Mouse (Mus musculus): Measurements from ENCODE around the gene Sele.
"Not testable (repeated sequence)": the region's sequence is repeated elsewhere in the genome, so short reads cannot be mapped to it uniquely, and the experiment has no call there.

Gene Sele

GRCm38 (mm10) chr1:164047934-164048333 lies at the start of gene Sele:
Gene Sele (plus strand): TSS chr1:164048234.
- no peak for DNase-seq (ENCODE audit: low spot score in 2 of 2)

- no peak for DNase-seq (ENCODE audit: low spot score in 2 of 2)
These were observed 46.1 kb upstream of the Sele start for GRCm38 (mm10) chr1:164001831-164002452.

GRCm38 (mm10) chr1:164004311-164004710 lies 43.7 kb upstream of the Sele start:
- DNase-seq (ENCODE audit: low spot score in 2 of 2) = no peak

- no peak for DNase-seq (ENCODE audit: low spot score in 2 of 2)
These were observed 38.8 kb upstream of the Sele start for GRCm38 (mm10) chr1:164009235-164009634.

- no peak for DNase-seq (ENCODE audit: low spot score in 2 of 2)
These were observed 33.4 kb upstream of the Sele start for GRCm38 (mm10) chr1:164014616-164015015.

GRCm38 (mm10) chr1:164018221-164018896 lies 29.7 kb upstream of the Sele start:
- no peak for DNase-seq (ENCODE audit: low spot score in 2 of 2)

GRCm38 (mm10) chr1:164019789-164020188 lies 28.2 kb upstream of the Sele start:
- no peak for DNase-seq (ENCODE audit: low spot score in 2 of 2)

GRCm38 (mm10) chr1:164020746-164021145 lies 27.3 kb upstream of the Sele start:
- not testable (repeated sequence) for DNase-seq (ENCODE audit: low spot score in 2 of 2)

- DNase-seq (ENCODE audit: low spot score in 2 of 2) = not testable (repeated sequence)
These were observed 25.9 kb upstream of the Sele start for GRCm38 (mm10) chr1:164022106-164022505.

GRCm38 (mm10) chr1:164025685-164026084 lies 22.3 kb upstream of the Sele start:
- no peak for DNase-seq (ENCODE audit: low spot score in 2 of 2)

- DNase-seq (ENCODE audit: low spot score in 2 of 2) = no peak
These were observed 20.6 kb upstream of the Sele start for GRCm38 (mm10) chr1:164027416-164027815.

- DNase-seq (ENCODE audit: low spot score in 2 of 2) = no peak
These were observed 7.5 kb upstream of the Sele start for GRCm38 (mm10) chr1:164040385-164041135.

GRCm38 (mm10) chr1:164043549-164043948 lies 4.5 kb upstream of the Sele start:
- no peak for DNase-seq (ENCODE audit: low spot score in 2 of 2)

GRCm38 (mm10) chr1:164053561-164053960 lies 5.5 kb downstream of the Sele start:
- DNase-seq (ENCODE audit: low spot score in 2 of 2) = no peak

- no peak for DNase-seq (ENCODE audit: low spot score in 2 of 2)
These were observed 6.8 kb downstream of the Sele start for GRCm38 (mm10) chr1:164054800-164055199.

GRCm38 (mm10) chr1:164060071-164060470 lies 12.0 kb downstream of the Sele start:
- DNase-seq (ENCODE audit: low spot score in 2 of 2) = no peak

GRCm38 (mm10) chr1:164061278-164061677 lies 13.2 kb downstream of the Sele start:
- no peak for DNase-seq (ENCODE audit: low spot score in 2 of 2)

- DNase-seq (ENCODE audit: low spot score in 2 of 2) = no peak
These were observed 13.9 kb downstream of the Sele start, which contains the start of gene Sell for GRCm38 (mm10) chr1:164061925-164062324. Gene Sell (plus strand): TSS chr1:164061982.

- DNase-seq (ENCODE audit: low spot score in 2 of 2) = no peak
These were observed 14.8 kb downstream of the Sele start for GRCm38 (mm10) chr1:164062856-164063255.

- no peak for DNase-seq (ENCODE audit: low spot score in 2 of 2)
These were observed 15.7 kb downstream of the Sele start for GRCm38 (mm10) chr1:164063745-164064144.

- DNase-seq (ENCODE audit: low spot score in 2 of 2) = no peak
These were observed 21.2 kb downstream of the Sele start for GRCm38 (mm10) chr1:164069261-164069660.

- no peak for DNase-seq (ENCODE audit: low spot score in 2 of 2)
These were observed 22.4 kb downstream of the Sele start for GRCm38 (mm10) chr1:164070461-164070860.

- no peak for DNase-seq (ENCODE audit: low spot score in 2 of 2)
These were observed 23.1 kb downstream of the Sele start for GRCm38 (mm10) chr1:164071111-164071510.

All from urinary bladder, postnatal 4 days (tissue).